Mouse (Mus musculus) heart, postnatal 0 days (tissue): ENCODE measurements around the gene Syt16.

ENCODE experiments used
- CTCF ChIP-seq: IDR thresholded peaks from 2 replicates; pipeline ENCODE4 v1.5.1; 2016; ENCODE audit warnings: antibody characterized with exemption, control low read depth, low read depth
- EP300 ChIP-seq: IDR thresholded peaks from 2 replicates; pipeline ENCODE4 v1.6.1; 2016; ENCODE audit warnings: antibody characterized with exemption, low read depth

DNA sequence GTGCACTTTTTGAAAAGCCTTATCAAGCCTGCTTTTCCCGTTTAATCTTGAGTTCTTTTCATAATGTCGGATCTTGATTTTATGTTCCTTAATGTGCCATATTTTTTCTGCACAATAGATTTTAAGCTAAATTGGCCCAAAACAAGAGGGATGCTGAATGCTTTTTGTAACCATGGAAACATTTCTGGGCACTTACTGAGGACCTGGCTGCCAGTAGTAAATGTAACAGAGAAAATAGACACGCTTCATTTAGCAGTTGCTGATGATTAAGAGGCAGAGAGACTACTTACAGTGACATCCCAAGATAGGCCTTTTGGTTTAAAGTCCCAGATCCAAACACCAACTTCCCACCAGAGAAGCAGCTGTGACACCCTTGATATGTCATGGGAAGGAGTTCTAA is 176.4 kb downstream of the Syt16 start:
- no peak for TF ChIP-seq CTCF
- TF ChIP-seq EP300: no peak
